Mouse (Mus musculus) lung, postnatal 0 days (tissue): ENCODE measurements at regions not wholly inside any gene's neighbourhood (a gene's known extent, or its start where the extent isn't known, plus 50 kb on each side); places are given as distances from the start of the nearest gene placed in this dataset.

Experiments
- ATAC-seq: fragments of 200-750 bp; cut with Nextera tagmentation; 2 replicates; pipeline ENCODE4 v1.8.0; 2017; ENCODE audit warnings: moderate library complexity
- DNase-seq: peaks from one replicate; pipeline ENCODE4 v3.0.0-alpha.2; 2016; ENCODE audit warnings: low spot score
- H3K27ac ChIP-seq: fragments of 300-500 bp; sonication (generic); 2 replicates; pipeline ENCODE4 v1.5.1; 2014; ENCODE audit warnings: antibody characterized with exemption, mild to moderate bottlenecking, low read length, mixed read lengths
- H3K27me3 ChIP-seq: fragments of 300-500 bp; sonication (generic); replicated peaks from 2 replicates; pipeline ENCODE4 v1.6.1; 2014; ENCODE audit warnings: low read length, mixed read lengths; ENCODE audit not compliant: insufficient read depth
- H3K36me3 ChIP-seq: fragments of 300-500 bp; sonication (generic); 2 replicates; pipeline ENCODE4 v1.6.1; 2014; ENCODE audit warnings: low read length, mixed read lengths; ENCODE audit not compliant: insufficient read depth
- H3K4me1 ChIP-seq: fragments of 300-500 bp; sonication (generic); 2 replicates; pipeline ENCODE4 v1.6.1; 2014; ENCODE audit warnings: antibody characterized with exemption, low read depth, low read length, mixed read lengths; ENCODE audit not compliant: insufficient read depth
- H3K4me2 ChIP-seq: fragments of 300-500 bp; sonication (generic); replicated peaks from 2 replicates; pipeline ENCODE4 v1.6.1; 2014; ENCODE audit warnings: low read depth, mild to moderate bottlenecking, low read length, moderate library complexity, mixed read lengths
- H3K4me3 ChIP-seq: fragments of 300-500 bp; sonication (generic); 2 replicates; pipeline ENCODE4 v1.5.1; 2014; ENCODE audit warnings: low read depth, low read length
- H3K9ac ChIP-seq: fragments of 300-500 bp; sonication (generic); replicated peaks from 2 replicates; pipeline ENCODE4 v1.6.1; 2014; ENCODE audit warnings: low read depth, mild to moderate bottlenecking
- H3K9me3 ChIP-seq: fragments of 300-500 bp; sonication (generic); 2 replicates; pipeline ENCODE4 v1.6.1; 2016; ENCODE audit warnings: low read length, mixed read lengths
- CTCF ChIP-seq: IDR thresholded peaks from 2 replicates; pipeline ENCODE4 v1.5.1; 2016; ENCODE audit warnings: antibody characterized with exemption, mild to moderate bottlenecking
- EP300 ChIP-seq: IDR thresholded peaks from 2 replicates; pipeline ENCODE4 v1.6.1; 2016; ENCODE audit warnings: antibody characterized with exemption, mild to moderate bottlenecking, control low read depth
- WGBS: fragments of 180-500 bp; shearing (Covaris S2); extraction: QIAGEN DNeasy Blood & Tissue Kit; methylation state at CpG from one replicate; pipeline ENCODE4 v1.1.7; 2014; 5-methylcytosine and 5-hydroxymethylcytosine counted together

- Histone ChIP-seq H3K9me3 (no peaks in the 10 kb centered on the region), H3K36me3 (no peaks in the 10 kb centered on the region), H3K4me1 (no peaks in the 10 kb centered on the region), H3K27ac (no peak overlapping the region), H3K4me3 (no peak overlapping the region), H3K27me3 (no peaks in the 10 kb centered on the region), H3K4me2 (no peak overlapping the region), H3K9ac (no peak overlapping the region)
- ATAC-seq = no peak
- WGBS = 56% methylated on average over 14 of the region's 14 CpGs
- TF ChIP-seq CTCF (no peak), EP300 (no peak)
- no peak for DNase-seq
These were observed 331.3 kb upstream of the Zmiz1 start for GRCm38 (mm10) chr14:25127544-25128159.

- Histone ChIP-seq H3K4me3 (no peak overlapping the region), H3K9me3 (no peaks in the 10 kb centered on the region), H3K4me1 (no peaks in the 10 kb centered on the region), H3K9ac (no peak overlapping the region), H3K4me2 (no peak overlapping the region), H3K36me3 (no peaks in the 10 kb centered on the region), H3K27ac (no peak overlapping the region), H3K27me3 (no peaks in the 10 kb centered on the region)
- TF ChIP-seq CTCF (no peak), EP300 (no peak)
- 59% methylated on average over 6 of the region's 6 CpGs for WGBS
- no peak for DNase-seq
- ATAC-seq = no peak
These were observed 330.8 kb upstream of the Zmiz1 start for GRCm38 (mm10) chr14:25128160-25128547.

- Histone ChIP-seq H3K4me3 (no peak overlapping the region), H3K9ac (no peak overlapping the region), H3K27ac (no peak overlapping the region), H3K4me2 (no peak overlapping the region), H3K9me3 (no peaks in the 10 kb centered on the region), H3K27me3 (no peaks in the 10 kb centered on the region), H3K4me1 (no peaks in the 10 kb centered on the region; the same call in none of the 2 replicates), H3K36me3 (no peaks in the 10 kb centered on the region)
- TF ChIP-seq EP300 (no peak), CTCF (no peak)
- 58% methylated on average over 3 of the region's 3 CpGs for WGBS
- DNase-seq (peak; percentile 30), ATAC-seq (peak; percentile 41; the same call in 1 of the 2 replicates)
These were observed 323.6 kb upstream of the Zmiz1 start for GRCm38 (mm10) chr14:25135371-25135770.

GRCm38 (mm10) chr14:25137312-25137711 lies 321.7 kb upstream of the Zmiz1 start:
- WGBS = 93% methylated on average over 8 of the region's 8 CpGs
- Histone ChIP-seq H3K9ac (no peak overlapping the region), H3K27me3 (no peaks in the 10 kb centered on the region), H3K4me1 (no peaks in the 10 kb centered on the region; the same call in none of the 2 replicates), H3K4me3 (no peak overlapping the region), H3K9me3 (no peaks in the 10 kb centered on the region), H3K4me2 (no peak overlapping the region), H3K27ac (no peak overlapping the region), H3K36me3 (no peaks in the 10 kb centered on the region)
- TF ChIP-seq CTCF = no peak
- no peak for TF ChIP-seq EP300
- ATAC-seq (no peak), DNase-seq (no peak)

- 47% methylated on average over 3 of the region's 3 CpGs for WGBS
These were observed 320.5 kb upstream of the Zmiz1 start for GRCm38 (mm10) chr14:25138485-25138884.

GRCm38 (mm10) chr14:25141933-25142332 lies 317.1 kb upstream of the Zmiz1 start:
- ATAC-seq (no peak), DNase-seq (no peak)
- Histone ChIP-seq H3K4me3 (no peak overlapping the region), H3K27me3 (no peaks in the 10 kb centered on the region), H3K4me1 (no peaks in the 10 kb centered on the region; the same call in none of the 2 replicates), H3K9me3 (no peaks in the 10 kb centered on the region), H3K36me3 (no peaks in the 10 kb centered on the region), H3K9ac (no peak overlapping the region), H3K27ac (no peak overlapping the region), H3K4me2 (no peak overlapping the region)
- no peak for TF ChIP-seq EP300
- TF ChIP-seq CTCF = no peak
- WGBS = 57% methylated on average over 9 of the region's 9 CpGs

More at GRCm38 (mm10) chr14:25138485-25138884, 320.5 kb upstream of the Zmiz1 start:
- Histone ChIP-seq H3K27ac (no peak overlapping the region), H3K27me3 (no peaks in the 10 kb centered on the region), H3K4me1 (no peaks in the 10 kb centered on the region; the same call in none of the 2 replicates), H3K4me2 (no peak overlapping the region), H3K9me3 (no peaks in the 10 kb centered on the region), H3K9ac (no peak overlapping the region), H3K4me3 (no peak overlapping the region), H3K36me3 (no peaks in the 10 kb centered on the region)
- no peak for TF ChIP-seq CTCF
- 0 out of 2 replicates have a peak, but pooled peaks have one; percentile 13 for TF ChIP-seq EP300
- ATAC-seq (peak; percentile 79), DNase-seq (peak; percentile 70)
